Mouse (Mus musculus) layer of hippocampus, adult 2 months (tissue): Measurements from ENCODE around the gene Calcrl. TPM values are rescaled to one million over a fixed set of nuclear protein-coding genes. Genes with fewer than 3 reads are reported as not detected.
"Not testable (repeated sequence)": the region's sequence is repeated elsewhere in the genome, so short reads cannot be mapped to it uniquely, and the experiment has no call there.

ENCODE experiments used
- DNase-seq, 2 experiments: peaks; one replicate each; pipeline ENCODE4 v3.0.0; 2022; ENCODE audit warnings: low spot score in 2 of 2
- H3K27ac ChIP-seq: fragments of 200-600 bp; 2 replicates; pipeline ENCODE4 v1.8.1; 2022
- H3K4me3 ChIP-seq: fragments of 200-600 bp; 2 replicates; pipeline ENCODE4 v1.8.1; 2022; ENCODE audit warnings: mild to moderate bottlenecking
- CTCF ChIP-seq: fragments of 200-600 bp; conservative IDR thresholded peaks from 2 replicates; pipeline ENCODE4 v1.8.1; 2022; ENCODE audit warnings: antibody characterized with exemption, mild to moderate bottlenecking, moderate library complexity
- total RNA-seq, 2 experiments: library from RNA; stranded (reverse); gene quantifications; 2 replicates each; pipeline ENCODE4 v1.2.3; 2021

Gene Calcrl
- total RNA-seq, 2 experiments from 2014 or later = 8.0 to 8.5 TPM

GRCm38 (mm10) chr2:84429724-84430123 is 4.5 kb upstream of the Calcrl start:
- H3K27ac ChIP-seq = no peak overlapping the region
- TF ChIP-seq CTCF = peak; percentile 89
- no peak overlapping the region for H3K4me3 ChIP-seq
- peak; percentile 59 to 70 for DNase-seq

- TF ChIP-seq CTCF = no peak
- Histone ChIP-seq H3K27ac (no peak overlapping the region), H3K4me3 (no peak overlapping the region)
- no peak for DNase-seq
Observed at GRCm38 (mm10) chr2:84428836-84429235, 3.6 kb upstream of the Calcrl start.

- no peak for DNase-seq
- Histone ChIP-seq H3K4me3 (no peak overlapping the region), H3K27ac (no peak overlapping the region)
- TF ChIP-seq CTCF = no peak
Observed at GRCm38 (mm10) chr2:84426531-84426930, 1.3 kb upstream of the Calcrl start.

GRCm38 (mm10) chr2:84416501-84416900 is 8.7 kb downstream of the Calcrl start:
- no peak for DNase-seq
- no peak overlapping the region for H3K4me3 ChIP-seq
- no peak overlapping the region for H3K27ac ChIP-seq
- no peak for TF ChIP-seq CTCF

- TF ChIP-seq CTCF = no peak
- Histone ChIP-seq H3K4me3 (no peak overlapping the region), H3K27ac (no peak overlapping the region)
- no peak for DNase-seq
Observed at GRCm38 (mm10) chr2:84409796-84410592, 15.2 kb downstream of the Calcrl start.

GRCm38 (mm10) chr2:84404834-84405233 is 20.4 kb downstream of the Calcrl start:
- TF ChIP-seq CTCF = no peak
- no peak for DNase-seq

GRCm38 (mm10) chr2:84402713-84403112 is 22.5 kb downstream of the Calcrl start:
- DNase-seq = no peak
- no peak for TF ChIP-seq CTCF
- Histone ChIP-seq H3K27ac (no peak overlapping the region), H3K4me3 (no peak overlapping the region)

More at GRCm38 (mm10) chr2:84404834-84405233, 20.4 kb downstream of the Calcrl start:
- H3K4me3 ChIP-seq = no peak overlapping the region
- H3K27ac ChIP-seq = no peak overlapping the region

GRCm38 (mm10) chr2:84396557-84396956 is 28.7 kb downstream of the Calcrl start:
- no peak for TF ChIP-seq CTCF
- Histone ChIP-seq H3K4me3 (no peak overlapping the region), H3K27ac (peak overlapping the region; percentile 62)
- no peak for DNase-seq

GRCm38 (mm10) chr2:84393236-84393635 is 32.0 kb downstream of the Calcrl start:
- H3K27ac ChIP-seq = no peak overlapping the region
- DNase-seq = no peak
- no peak for TF ChIP-seq CTCF
- H3K4me3 ChIP-seq = no peak overlapping the region

GRCm38 (mm10) chr2:84389075-84389474 is 36.1 kb downstream of the Calcrl start:
- H3K27ac ChIP-seq = no peak overlapping the region
- H3K4me3 ChIP-seq = no peak overlapping the region
- DNase-seq = no peak
- no peak for TF ChIP-seq CTCF

GRCm38 (mm10) chr2:84388537-84388936 is 36.7 kb downstream of the Calcrl start:
- not testable (repeated sequence) for H3K27ac ChIP-seq, DNase-seq, H3K4me3 ChIP-seq

GRCm38 (mm10) chr2:84388023-84388416 is 37.2 kb downstream of the Calcrl start:
- DNase-seq = no peak
- no peak for TF ChIP-seq CTCF
- Histone ChIP-seq H3K27ac (peak overlapping the region; percentile 40; the same call in 1 of the 2 replicates), H3K4me3 (no peak overlapping the region)

- Histone ChIP-seq H3K27ac (peak overlapping the region; percentile 40; the same call in 1 of the 2 replicates), H3K4me3 (peak overlapping the region; percentile 34)
- DNase-seq = no peak
- peak; percentile 29 for TF ChIP-seq CTCF
Observed at GRCm38 (mm10) chr2:84387394-84388022, 37.7 kb downstream of the Calcrl start.
